Mouse (Mus musculus): ENCODE measurements at regions not wholly inside any gene's neighbourhood (a gene's known extent, or its start where the extent isn't known, plus 50 kb on each side); places are given as distances from the start of the nearest gene placed in this dataset.

DNA sequence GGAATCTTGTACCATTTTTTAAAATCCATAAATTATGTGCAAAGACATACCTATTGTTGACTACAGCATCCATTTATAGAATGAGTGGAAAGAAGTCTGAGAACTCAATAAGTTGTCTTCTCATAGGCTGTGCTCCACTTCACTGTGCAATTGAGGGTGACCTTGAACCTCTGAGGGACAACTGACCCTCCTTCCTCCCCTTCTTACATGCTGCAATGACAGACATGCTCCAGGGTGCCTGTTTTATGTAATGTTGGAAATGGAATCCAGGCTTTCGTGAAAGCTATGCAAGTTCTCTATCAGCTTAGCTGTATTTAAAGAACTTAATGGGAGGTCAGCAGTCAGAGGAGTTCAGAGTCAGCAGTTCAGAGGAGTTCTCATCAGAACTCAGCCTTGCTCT, 118.9 kb upstream of the Vegfc start:
- no peak for DNase-seq

DNA sequence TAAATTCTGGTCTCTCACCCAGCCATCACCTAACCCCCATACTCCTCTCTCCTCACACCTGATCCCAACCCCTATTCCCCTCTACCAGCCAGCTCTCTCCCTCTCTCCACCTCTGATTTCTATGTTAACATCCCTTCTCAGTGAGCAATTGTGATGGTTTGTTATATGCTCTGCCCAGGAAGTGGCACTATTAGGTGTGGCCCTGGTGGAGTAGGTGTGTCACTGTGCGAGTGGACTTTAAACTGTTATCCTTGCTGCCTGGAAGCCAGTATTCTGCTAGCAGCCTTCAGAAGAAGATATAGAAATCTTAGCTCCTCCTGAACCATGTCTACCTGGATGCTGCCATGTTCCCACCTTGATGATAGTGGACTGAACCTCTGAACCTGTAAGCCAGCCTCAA, 114.4 kb upstream of the Vegfc start:
- DNase-seq, result no peak

DNA sequence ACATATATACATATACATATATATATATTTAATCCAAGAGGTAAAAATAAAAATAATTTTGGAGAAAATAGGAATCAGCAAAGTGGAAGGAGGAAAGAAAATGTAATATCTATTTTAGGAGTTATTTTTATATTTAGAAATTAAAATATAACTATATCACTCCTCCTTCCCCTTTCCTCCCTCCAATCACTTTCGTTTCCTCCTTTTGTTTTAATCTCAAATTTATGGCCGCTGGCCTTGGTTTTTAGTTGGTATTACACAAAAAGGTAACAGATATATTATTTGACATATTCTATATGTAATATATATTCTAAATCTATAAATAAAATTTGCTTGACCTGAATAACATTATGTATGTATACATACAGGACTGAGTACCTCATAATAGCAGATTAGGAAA, 93.1 kb upstream of the Vegfc start:
- DNase-seq, result no peak

DNA sequence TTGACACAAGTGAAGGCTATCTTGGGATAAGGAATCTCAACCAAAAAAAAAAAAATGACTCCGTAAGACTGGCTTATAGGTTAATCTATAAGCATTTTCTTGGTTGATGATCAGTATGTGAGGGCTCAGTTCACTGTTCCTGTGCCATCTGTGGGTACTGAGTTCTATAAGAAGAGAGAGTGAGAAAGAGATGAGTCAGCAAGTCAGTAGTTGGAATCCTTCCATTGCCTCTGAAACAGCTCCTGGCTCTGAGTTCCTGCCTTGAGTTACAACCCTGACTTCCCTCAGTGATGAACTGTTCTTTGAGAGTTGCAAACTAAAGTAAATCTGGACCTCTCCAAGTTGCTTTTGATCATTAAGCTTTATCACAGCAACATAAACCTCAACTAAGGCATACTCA, 91.7 kb upstream of the Vegfc start:
- no peak for DNase-seq

DNA sequence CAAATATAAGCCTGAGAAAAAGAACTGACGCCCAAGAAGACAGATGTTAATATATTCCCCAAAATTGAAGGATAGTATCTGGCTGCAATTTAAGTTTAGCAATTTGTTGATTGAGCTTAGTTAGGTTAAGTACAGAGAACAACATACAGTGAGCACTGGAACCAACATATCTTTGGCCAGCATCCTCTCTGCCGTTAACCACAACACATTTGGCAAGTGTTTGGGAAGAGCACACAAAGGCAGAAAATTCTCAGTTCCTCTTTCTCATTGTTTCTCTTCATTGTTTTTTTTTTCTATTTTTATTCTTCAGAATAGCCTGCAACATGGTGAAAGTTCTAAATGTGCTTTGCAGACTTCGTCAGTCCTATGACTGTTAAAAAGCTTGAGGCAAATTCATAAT, 83.2 kb upstream of the Vegfc start:
- no peak for DNase-seq

DNA sequence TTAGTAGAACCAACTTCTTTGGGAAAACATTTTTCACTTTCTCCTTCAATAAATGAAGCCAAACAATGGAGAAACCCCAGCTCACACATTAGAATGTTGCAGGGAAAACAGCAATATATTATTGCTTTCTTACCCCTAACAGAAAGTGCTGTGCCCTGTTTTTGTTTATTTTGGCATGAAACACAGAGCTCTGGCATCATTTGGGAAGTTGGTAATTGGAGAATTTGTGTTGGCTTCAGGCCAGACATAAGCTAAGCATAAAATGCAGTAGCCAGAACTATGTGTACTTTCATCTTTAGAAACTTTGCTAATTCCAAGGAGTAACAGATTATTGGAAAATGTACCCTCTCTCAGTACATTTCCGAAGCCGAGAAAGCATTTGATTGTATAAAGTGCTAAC, 79.9 kb upstream of the Vegfc start:
- no peak for DNase-seq

DNA sequence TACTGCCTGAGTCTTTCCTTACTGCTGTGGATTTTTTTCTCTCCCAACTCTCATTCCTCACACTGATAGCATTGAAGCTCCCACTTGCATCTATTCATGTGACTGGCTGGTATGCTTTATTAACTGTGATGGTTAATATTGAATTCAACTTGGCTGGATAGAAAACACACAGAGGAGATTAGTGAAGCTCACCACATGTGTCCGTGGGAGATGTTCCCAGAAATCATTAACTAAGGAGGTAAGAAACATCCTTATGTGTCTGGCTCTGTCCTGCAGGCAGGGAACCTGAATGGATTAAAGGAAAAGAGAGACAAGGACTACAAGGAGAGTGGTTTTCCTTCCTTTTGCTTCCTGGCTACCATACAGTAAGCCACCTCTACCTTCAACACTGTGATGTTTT, 74.5 kb upstream of the Vegfc start:
- no peak for DNase-seq

DNA sequence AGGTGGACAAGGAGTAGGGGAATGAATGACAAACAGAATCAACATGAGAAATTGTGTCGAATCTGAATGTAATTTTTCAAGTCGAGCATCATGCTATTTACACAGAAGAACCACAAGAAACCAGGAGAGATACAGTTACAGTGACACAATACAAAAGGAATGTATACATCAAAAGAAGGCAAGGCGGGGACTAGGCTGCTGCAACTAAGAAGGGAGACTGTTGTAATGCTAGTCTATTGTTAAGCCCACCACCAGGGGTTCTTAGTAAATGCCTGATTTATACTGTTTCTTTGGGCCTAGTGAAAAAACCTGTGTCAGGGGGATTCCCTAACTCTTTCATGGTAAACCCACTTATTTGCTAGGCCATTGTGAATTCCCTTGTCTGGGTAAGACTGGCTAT, 63.3 kb upstream of the Vegfc start:
- DNase-seq, result no peak

DNA sequence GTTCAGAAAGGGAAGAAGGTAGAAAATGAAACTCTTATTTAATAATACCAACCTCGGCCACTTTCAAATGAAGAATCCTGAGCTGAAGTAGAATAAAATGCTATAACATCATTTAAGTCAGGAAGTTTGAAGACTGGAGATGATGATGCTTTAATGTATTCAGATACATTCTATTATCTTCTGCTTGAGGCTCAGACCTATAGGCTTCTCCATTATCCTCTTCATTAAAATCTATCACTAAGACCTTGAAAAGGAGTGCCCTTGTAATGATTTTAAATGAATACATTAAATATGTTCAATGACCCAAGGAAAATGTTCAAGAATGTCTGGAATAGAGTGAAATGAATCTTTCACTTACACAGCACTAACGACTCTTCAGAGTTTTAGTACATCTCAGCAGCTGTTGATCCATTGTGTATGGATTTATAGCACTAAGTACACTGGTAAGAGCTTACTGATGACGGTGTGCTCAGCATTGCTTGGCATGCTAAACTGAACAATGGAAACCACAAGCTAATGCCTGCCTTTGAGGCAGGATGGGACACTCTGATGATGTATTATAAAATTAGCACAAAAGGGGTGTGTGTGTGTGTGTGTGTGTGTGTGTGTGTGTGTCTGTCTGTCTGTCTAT, 58.8 kb upstream of the Vegfc start:
- no peak for DNase-seq

All from cerebellum, adult 11-12 months (tissue).